ENCODE assay signal across 24 mouse cellular contexts in genomic region chr15:12377800-12378199, GRCm38 (mm10). TPM values are rescaled to one million over a fixed set of nuclear protein-coding genes. Genes with fewer than 3 reads are reported as not detected.
A peak's percentile ranks its signal among the peaks of the same experiment; 100 is the strongest.
DNase-seq lines count a peak whose midpoint lies in the region; ATAC-seq and TF ChIP-seq lines count a peak whose summit lies in the region.
"Had no signal": no experiment of that assay in that cellular context is flagged by ENCODE, and none has a peak within 500 bp of the region (broad histone marks: within the 10 kb centered on the region; RNA-seq: fewer than 3 reads in every experiment).

No protein-coding gene starts in this region.

- TF ChIP-seq CTCF in liver, postnatal 0 days (IDR thresholded peaks at IDR 0.05; ENCODE audit: low read depth), result no peak

- no peak overlapping the region for H3K27ac ChIP-seq in liver, postnatal 0 days (ENCODE audit: low read depth)
- no peak overlapping the region for H3K27ac ChIP-seq in liver, embryonic 11.5 days (ENCODE audit: low read depth, low read length)
- H3K27ac ChIP-seq in stomach, embryonic 16.5 days (ENCODE audit: low read length), result peak overlapping the region; percentile 19
- H3K27ac ChIP-seq in forebrain, embryonic 14.5 days (ENCODE audit: low read depth, low read length), result no peak overlapping the region
- H3K27ac ChIP-seq: heart, embryonic 10.5 days; hindbrain, embryonic 12.5 days had no signal

- H3K9ac ChIP-seq in liver, postnatal 0 days (replicated peaks), result no peak overlapping the region
- no peak overlapping the region for H3K9ac ChIP-seq in liver, embryonic 11.5 days (ENCODE audit: low read depth, low read length)
- H3K9ac ChIP-seq in stomach, embryonic 16.5 days (ENCODE audit: low read length), result no peak overlapping the region
- no peak overlapping the region for H3K9ac ChIP-seq in forebrain, embryonic 14.5 days (ENCODE audit: low read length)
- H3K9ac ChIP-seq: hindbrain, embryonic 12.5 days had no signal

- ATAC-seq in liver, postnatal 0 days, result 0 out of 2 replicates have a peak, but pooled peaks have one; percentile 12
- no peak for ATAC-seq in liver, embryonic 11.5 days (replicated peaks; ENCODE audit: low FRiP score)
- ATAC-seq in stomach, embryonic 16.5 days (ENCODE audit: insufficient read depth, low FRiP score), result no peak
- no peak for ATAC-seq in forebrain, embryonic 14.5 days
- ATAC-seq: CD4-positive, CD25-positive, alpha-beta regulatory T cell, adult 4 months; forebrain, embryonic 16.5 days; inflammation-experienced regulatory T-cells, adult 6 months; Patski had no signal

- TF ChIP-seq EP300 in liver, postnatal 0 days (IDR thresholded peaks at IDR 0.05; ENCODE audit: low read depth), result no peak

- H3K36me3 ChIP-seq in liver, postnatal 0 days (replicated peaks; ENCODE audit: insufficient read depth, low read length), result no peaks in the 10 kb centered on the region
- H3K36me3 ChIP-seq in liver, embryonic 11.5 days (ENCODE audit: control insufficient read depth, insufficient read depth, low read length), result no peaks in the 10 kb centered on the region
- no peaks in the 10 kb centered on the region; the same call in 1 of the 2 replicates for H3K36me3 ChIP-seq in stomach, embryonic 16.5 days (ENCODE audit: control insufficient read depth, insufficient read depth, low read length)
- no peaks in the 10 kb centered on the region for H3K36me3 ChIP-seq in forebrain, embryonic 14.5 days (ENCODE audit: control insufficient read depth, insufficient read depth, low read length)
- H3K36me3 ChIP-seq: hindbrain, embryonic 12.5 days had no signal

- no peaks in the 10 kb centered on the region for H3K27me3 ChIP-seq in liver, postnatal 0 days (ENCODE audit: insufficient read depth, low read length)
- no peaks in the 10 kb centered on the region for H3K27me3 ChIP-seq in liver, embryonic 11.5 days (replicated peaks; ENCODE audit: control insufficient read depth, insufficient read depth, low read length)
- H3K27me3 ChIP-seq in stomach, embryonic 16.5 days (ENCODE audit: control insufficient read depth, insufficient read depth, low read length), result no peaks in the 10 kb centered on the region
- no peaks in the 10 kb centered on the region for H3K27me3 ChIP-seq in forebrain, embryonic 14.5 days (replicated peaks; ENCODE audit: control insufficient read depth, insufficient read depth, low read length)
- H3K27me3 ChIP-seq: Patski had no signal

- H3K4me3 ChIP-seq in liver, postnatal 0 days (ENCODE audit: low read depth, low read length), result no peak overlapping the region
- H3K4me3 ChIP-seq in liver, embryonic 11.5 days (ENCODE audit: low read depth, low read length), result no peak overlapping the region
- no peak overlapping the region for H3K4me3 ChIP-seq in stomach, embryonic 16.5 days (replicated peaks; ENCODE audit: low read length)
- H3K4me3 ChIP-seq in forebrain, embryonic 14.5 days (ENCODE audit: low read depth, low read length), result no peak overlapping the region
- H3K4me3 ChIP-seq: erythroblast, embryonic 14.5 days; heart, embryonic 10.5 days; hindbrain, embryonic 12.5 days had no signal

- peak; percentile 56 for DNase-seq in adrenal gland, postnatal 14 days
- no peak for DNase-seq in adrenal gland, adult 2 months
- no peak for DNase-seq in liver, postnatal 0 days
- DNase-seq in liver, embryonic 11.5 days (ENCODE audit: low spot score), result no peak
- peak; percentile 27 for DNase-seq in kidney, postnatal 10 days
- DNase-seq in forebrain, embryonic 14.5 days (ENCODE audit: low spot score), result no peak
- DNase-seq in left cerebral cortex, postnatal 14 days (ENCODE audit: low spot score in 2 of 2), result no peak
- DNase-seq: adrenal gland, postnatal 25 days; cerebellum, adult 11-12 months; cerebellum, postnatal 25 days; gastrocnemius, postnatal 25 days; heart, postnatal 10 days; lung, postnatal 14 days; right cerebral cortex, adult 18-20 months; thymus, postnatal 36 days had no signal

- intact Hi-C loops in left cerebral cortex, postnatal 14 days (cut with DNase I), result loop anchor here (10.0 kb wide), 1 partner anchor 403 kb away; no protein-coding TSS in a partner anchor

- no peaks in the 10 kb centered on the region for H3K9me3 ChIP-seq in liver, postnatal 0 days (ENCODE audit: low read length)
- no peaks in the 10 kb centered on the region for H3K9me3 ChIP-seq in liver, embryonic 11.5 days (ENCODE audit: control insufficient read depth, low read length)
- no peaks in the 10 kb centered on the region for H3K9me3 ChIP-seq in stomach, embryonic 16.5 days (replicated peaks; ENCODE audit: control insufficient read depth, low read length)
- no peaks in the 10 kb centered on the region for H3K9me3 ChIP-seq in forebrain, embryonic 14.5 days (replicated peaks; ENCODE audit: control insufficient read depth, low read length)
- H3K9me3 ChIP-seq: heart, embryonic 10.5 days; hindbrain, embryonic 12.5 days had no signal

- peaks cover 14% of the 10 kb centered on the region for H3K4me1 ChIP-seq in liver, postnatal 0 days (ENCODE audit: insufficient read depth)
- peaks cover 12% of the 10 kb centered on the region for H3K4me1 ChIP-seq in liver, embryonic 11.5 days (replicated peaks; ENCODE audit: control insufficient read depth, insufficient read depth, low read length)
- peaks cover 12% of the 10 kb centered on the region for H3K4me1 ChIP-seq in stomach, embryonic 16.5 days (ENCODE audit: control insufficient read depth, insufficient read depth, low read length)
- no peaks in the 10 kb centered on the region; the same call in 1 of the 2 replicates for H3K4me1 ChIP-seq in forebrain, embryonic 14.5 days (ENCODE audit: control insufficient read depth, insufficient read depth, low read length)

- 75% methylated on average over 10 of the region's 10 CpGs for WGBS in liver, postnatal 0 days (ENCODE audit: insufficient replicate concordance)
- WGBS in liver, embryonic 11.5 days, result 77% methylated on average over 10 of the region's 10 CpGs
- WGBS in stomach, embryonic 16.5 days, result 75% methylated on average over 10 of the region's 10 CpGs
- WGBS in forebrain, embryonic 14.5 days, result 68% methylated on average over 10 of the region's 10 CpGs

- H3K4me2 ChIP-seq in liver, postnatal 0 days (ENCODE audit: low read depth, low read length), result no peak overlapping the region
- H3K4me2 ChIP-seq in liver, embryonic 11.5 days, result no peak overlapping the region
- H3K4me2 ChIP-seq in stomach, embryonic 16.5 days (ENCODE audit: low read depth, low read length), result no peak overlapping the region
- H3K4me2 ChIP-seq in forebrain, embryonic 14.5 days (ENCODE audit: low read length), result no peak overlapping the region
- H3K4me2 ChIP-seq: hindbrain, embryonic 12.5 days had no signal

RNA-seq across cellular contexts. Expression of gene 1810049J17Rik, which starts 56.1 kb away (rescaled TPM):
- total RNA-seq in adrenal gland, postnatal 14 days (2021), result 2.0 TPM in 1 of 2 replicates, not detected in the other
- total RNA-seq in adrenal gland, adult 2 months (2021), result 1 to 10 TPM in 1 of 2 experiments, under 1 TPM in 1; 0.73 to 2.2 TPM
- 0.75 and 1.8 TPM in 2 replicates for polyA plus RNA-seq in adrenal gland, adult 2 months (2012; rRNA removed)
- polyA plus RNA-seq in liver, postnatal 0 days (2015; fragmentation: Nextera tagmentation; extraction: Ambion mirVana), result 0.79 and 1.1 TPM in 2 replicates
- 0.58 and 1.3 TPM in 2 replicates for polyA plus RNA-seq in liver, embryonic 11.5 days (2014; fragmentation: Nextera tagmentation; extraction: Ambion mirVana)
- 0.75 TPM in 1 of 2 replicates, not detected in the other for polyA plus RNA-seq in stomach, embryonic 16.5 days (2015; fragmentation: Nextera tagmentation; extraction: Ambion mirVana)
- 1.2 and 1.6 TPM in 2 replicates for polyA plus RNA-seq in forebrain, embryonic 14.5 days (2014; fragmentation: Nextera tagmentation; extraction: Ambion mirVana)
- total RNA-seq in left cerebral cortex, postnatal 14 days (2021), result 1 to 10 TPM in 1 of 2 experiments, under 1 TPM in 1; 0.85 to 1.2 TPM
- total RNA-seq: adrenal gland, postnatal 25 days had no signal
- polyA plus RNA-seq: CD4-positive, CD25-positive, alpha-beta regulatory T cell, adult 4 months; erythroblast, embryonic 14.5 days; forebrain, embryonic 16.5 days; heart, embryonic 10.5 days; inflammation-experienced regulatory T-cells, adult 6 months; small intestine, adult 2 months had no signal

RNA-seq across cellular contexts. Expression of gene Golph3, which starts 56.5 kb away (rescaled TPM):
- 109 and 116 TPM in 2 replicates for total RNA-seq in adrenal gland, postnatal 14 days (2021)
- 100 to 1,000 TPM; 127 to 150 TPM for total RNA-seq in adrenal gland, adult 2 months (2021)
- polyA plus RNA-seq in adrenal gland, adult 2 months (2012; rRNA removed), result 157 and 164 TPM in 2 replicates
- 35.8 and 37.2 TPM in 2 replicates for polyA plus RNA-seq in liver, postnatal 0 days (2015; fragmentation: Nextera tagmentation; extraction: Ambion mirVana)
- polyA plus RNA-seq in liver, embryonic 11.5 days (2014; fragmentation: Nextera tagmentation; extraction: Ambion mirVana), result 93.0 and 107 TPM in 2 replicates
- 70.8 and 73.8 TPM in 2 replicates for polyA plus RNA-seq in stomach, embryonic 16.5 days (2015; fragmentation: Nextera tagmentation; extraction: Ambion mirVana)
- polyA plus RNA-seq in forebrain, embryonic 14.5 days (2014; fragmentation: Nextera tagmentation; extraction: Ambion mirVana), result 83.0 and 88.5 TPM in 2 replicates
- 100 to 1,000 TPM; 104 TPM for total RNA-seq in left cerebral cortex, postnatal 14 days (2021)

Comparison
In these comparisons a context has a peak if more than half of its experiments do, and no peak if none do; other contexts are left out.
1. DNase-seq: peak in adrenal gland, postnatal 14 days (single experiment) and kidney, postnatal 10 days (single experiment); none in adrenal gland, adult 2 months (single experiment), liver, postnatal 0 days (single experiment), liver, embryonic 11.5 days (single experiment), forebrain, embryonic 14.5 days (single experiment) and left cerebral cortex, postnatal 14 days (0 of 2).